ENCODE assay signal across 27 mouse cellular contexts in the genomic region with DNA sequence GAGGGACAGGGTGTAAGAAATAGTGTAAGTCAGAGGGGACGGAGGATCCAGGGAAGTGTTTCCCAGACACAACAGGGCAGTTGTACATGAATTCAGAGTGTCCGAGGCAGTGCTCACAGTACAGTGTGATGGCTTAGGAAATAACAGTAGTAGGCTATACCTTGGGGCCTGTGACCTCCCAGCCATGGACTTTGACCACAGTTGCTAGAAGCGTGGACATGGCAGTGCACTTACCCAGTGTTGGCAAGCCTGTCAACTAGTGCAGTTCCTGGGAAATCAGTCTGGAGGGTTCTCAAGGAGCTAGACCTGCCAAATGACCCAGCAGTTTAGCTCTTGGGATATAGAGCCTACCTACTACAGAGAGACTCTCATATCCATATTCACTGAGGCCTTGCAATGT. TPM values are rescaled to one million over a fixed set of nuclear protein-coding genes. Genes with fewer than 3 reads are reported as not detected.
DNase-seq lines count a peak whose midpoint lies in the region; ATAC-seq and TF ChIP-seq lines count a peak whose summit lies in the region.
"Had no signal": no experiment of that assay in that cellular context is flagged by ENCODE, and none has a peak within 500 bp of the region (broad histone marks: within the 10 kb centered on the region; RNA-seq: fewer than 3 reads in every experiment).

No protein-coding gene starts in this region.

- no peak for TF ChIP-seq POLR2A in kidney, adult 2 months (IDR thresholded peaks at IDR 0.05; ENCODE audit: low read depth, low read length)

- DNase-seq in kidney, adult 2 months, result peak; percentile 82
- peak; percentile 29 to 61 for DNase-seq in kidney, postnatal 25 days
- no peak for DNase-seq in kidney, postnatal 4 days
- peak; percentile 48 to 66 for DNase-seq in kidney, postnatal 36 days
- DNase-seq: adrenal gland, adult 8-10 months; adrenal gland, postnatal 25 days; cerebellum, adult 11-12 months; cerebellum, adult 8-10 months; cerebellum, postnatal 10 days; cerebellum, postnatal 36 days; embryo, embryonic 11 days; gastrocnemius, postnatal 25 days; heart, adult 18-20 months; heart, postnatal 10 days; heart, postnatal 36 days had no signal

- no peak overlapping the region for H3K27ac ChIP-seq in intestine, embryonic 16.5 days (ENCODE audit: low read length)
- no peak overlapping the region for H3K27ac ChIP-seq in intestine, postnatal 0 days (ENCODE audit: low read depth, low read length)
- no peak overlapping the region for H3K27ac ChIP-seq in kidney, adult 2 months (ENCODE audit: insufficient read depth, low read depth, low read length)
- no peak overlapping the region for H3K27ac ChIP-seq in kidney, embryonic 14.5 days (ENCODE audit: low read depth, low read length)
- H3K27ac ChIP-seq: embryonic facial prominence, embryonic 10.5 days; embryonic facial prominence, embryonic 13.5 days; forebrain, embryonic 12.5 days; forebrain, embryonic 15.5 days; heart, embryonic 15.5 days; hindbrain, embryonic 10.5 days had no signal

- H3K4me1 ChIP-seq in intestine, embryonic 16.5 days (ENCODE audit: control insufficient read depth, insufficient read depth, low read length), result no peaks in the 10 kb centered on the region
- H3K4me1 ChIP-seq in intestine, postnatal 0 days (replicated peaks; ENCODE audit: control insufficient read depth, insufficient read depth, low read length), result no peaks in the 10 kb centered on the region
- H3K4me1 ChIP-seq in kidney, adult 2 months (ENCODE audit: control insufficient read depth, insufficient read depth, low read length), result peaks cover 3% of the 10 kb centered on the region; the same call in 1 of the 2 replicates
- no peaks in the 10 kb centered on the region for H3K4me1 ChIP-seq in kidney, embryonic 14.5 days (ENCODE audit: control insufficient read depth, insufficient read depth, low read length)
- H3K4me1 ChIP-seq: embryonic facial prominence, embryonic 10.5 days; embryonic facial prominence, embryonic 13.5 days; forebrain, embryonic 12.5 days; forebrain, embryonic 15.5 days had no signal

- H3K9ac ChIP-seq in intestine, embryonic 16.5 days (ENCODE audit: low read depth, low read length), result no peak overlapping the region
- no peak overlapping the region for H3K9ac ChIP-seq in intestine, postnatal 0 days (ENCODE audit: low read depth, low read length)
- no peak overlapping the region for H3K9ac ChIP-seq in kidney, embryonic 14.5 days (ENCODE audit: low read depth, low read length)
- H3K9ac ChIP-seq: embryonic facial prominence, embryonic 13.5 days; forebrain, embryonic 12.5 days; forebrain, embryonic 15.5 days; heart, embryonic 12.5 days; heart, embryonic 15.5 days had no signal

- peak; percentile 48; the same call in 1 of the 2 replicates for ATAC-seq in intestine, embryonic 16.5 days
- ATAC-seq in intestine, postnatal 0 days, result no peak
- ATAC-seq in kidney, embryonic 14.5 days (ENCODE audit: low FRiP score, low TSS enrichment), result no peak
- ATAC-seq: activated CD4-positive, CD25-positive, alpha-beta regulatory T cell, adult 4 months; forebrain, embryonic 15.5 days had no signal

- H3K4me3 ChIP-seq in intestine, embryonic 16.5 days (ENCODE audit: low read length), result no peak overlapping the region
- H3K4me3 ChIP-seq in intestine, postnatal 0 days (ENCODE audit: low read depth, low read length), result no peak overlapping the region
- no peak overlapping the region for H3K4me3 ChIP-seq in kidney, adult 2 months (ENCODE audit: insufficient read depth, low read depth, low read length)
- H3K4me3 ChIP-seq in kidney, embryonic 14.5 days (ENCODE audit: low read length), result no peak overlapping the region
- H3K4me3 ChIP-seq: embryonic facial prominence, embryonic 10.5 days; embryonic facial prominence, embryonic 13.5 days; erythroblast, embryonic 14.5 days; forebrain, embryonic 12.5 days; forebrain, embryonic 15.5 days; heart, embryonic 12.5 days; heart, embryonic 15.5 days; hindbrain, embryonic 10.5 days had no signal

- peaks cover 6% of the 10 kb centered on the region; the same call in 1 of the 2 replicates for H3K36me3 ChIP-seq in intestine, embryonic 16.5 days (ENCODE audit: control insufficient read depth, insufficient read depth, low read length)
- peaks cover 60% of the 10 kb centered on the region for H3K36me3 ChIP-seq in intestine, postnatal 0 days (ENCODE audit: control insufficient read depth, insufficient read depth)
- no peaks in the 10 kb centered on the region; the same call in 1 of the 2 replicates for H3K36me3 ChIP-seq in kidney, adult 2 months (ENCODE audit: control insufficient read depth, insufficient read depth, low read length)
- peaks cover 22% of the 10 kb centered on the region; the same call in 1 of the 2 replicates for H3K36me3 ChIP-seq in kidney, embryonic 14.5 days (ENCODE audit: control insufficient read depth, insufficient read depth, low read length)

- no peaks in the 10 kb centered on the region for H3K27me3 ChIP-seq in intestine, embryonic 16.5 days (replicated peaks; ENCODE audit: control insufficient read depth, insufficient read depth, low read length)
- no peaks in the 10 kb centered on the region for H3K27me3 ChIP-seq in intestine, postnatal 0 days (replicated peaks; ENCODE audit: control insufficient read depth, insufficient read depth, low read length)
- H3K27me3 ChIP-seq in kidney, adult 2 months (replicated peaks; ENCODE audit: control insufficient read depth, insufficient read depth, low read length), result no peaks in the 10 kb centered on the region
- no peaks in the 10 kb centered on the region for H3K27me3 ChIP-seq in kidney, embryonic 14.5 days (ENCODE audit: control insufficient read depth, insufficient read depth, low read length)
- H3K27me3 ChIP-seq: embryonic facial prominence, embryonic 13.5 days; forebrain, embryonic 12.5 days; forebrain, embryonic 15.5 days; heart, embryonic 12.5 days; heart, embryonic 15.5 days had no signal

- H3K4me2 ChIP-seq in intestine, embryonic 16.5 days (ENCODE audit: low read depth, low read length), result no peak overlapping the region
- H3K4me2 ChIP-seq in intestine, postnatal 0 days (replicated peaks; ENCODE audit: low read depth), result no peak overlapping the region
- H3K4me2 ChIP-seq in kidney, embryonic 14.5 days (replicated peaks; ENCODE audit: low read depth, low read length), result no peak overlapping the region
- H3K4me2 ChIP-seq: embryonic facial prominence, embryonic 13.5 days; forebrain, embryonic 12.5 days; forebrain, embryonic 15.5 days; heart, embryonic 12.5 days; heart, embryonic 15.5 days had no signal

- H3K9me3 ChIP-seq in intestine, embryonic 16.5 days (ENCODE audit: control insufficient read depth, low read length), result no peaks in the 10 kb centered on the region
- H3K9me3 ChIP-seq in intestine, postnatal 0 days (ENCODE audit: control insufficient read depth), result no peaks in the 10 kb centered on the region
- no peaks in the 10 kb centered on the region for H3K9me3 ChIP-seq in kidney, embryonic 14.5 days (ENCODE audit: control insufficient read depth, low read length)
- H3K9me3 ChIP-seq: embryonic facial prominence, embryonic 10.5 days; embryonic facial prominence, embryonic 13.5 days; forebrain, embryonic 12.5 days; forebrain, embryonic 15.5 days; heart, embryonic 12.5 days; heart, embryonic 15.5 days; hindbrain, embryonic 10.5 days had no signal

- 97% methylated on average over 3 of the region's 3 CpGs for whole genome bisulfite sequencing in intestine, embryonic 16.5 days
- 76% methylated on average over 3 of the region's 3 CpGs for WGBS in intestine, postnatal 0 days
- WGBS in kidney, adult 2 months, result 72% methylated on average over 3 of the region's 3 CpGs
- 92% methylated on average over 3 of the region's 3 CpGs for WGBS in kidney, embryonic 14.5 days

- no peak for TF ChIP-seq CTCF in intestine, postnatal 0 days (IDR thresholded peaks at IDR 0.05; ENCODE audit: low read depth)
- no peak for TF ChIP-seq CTCF in kidney, adult 2 months (conservative IDR thresholded peaks at IDR 0.05; ENCODE audit: insufficient read depth, insufficient read length, low read depth, low read length)

RNA-seq across cellular contexts. Expression of gene Iqck, which starts 39.3 kb away (rescaled TPM):
- polyA plus RNA-seq in intestine, embryonic 16.5 days (2015; fragmentation: Nextera tagmentation; extraction: Ambion mirVana), result 1.5 and 1.7 TPM in 2 replicates
- 0.83 and 1.1 TPM in 2 replicates for polyA plus RNA-seq in intestine, postnatal 0 days (2015; fragmentation: Nextera tagmentation; extraction: Ambion mirVana)
- 1.6 and 2.0 TPM in 2 replicates for polyA plus RNA-seq in kidney, adult 2 months (2012; rRNA removed)
- 3.0 and 4.2 TPM in 2 replicates for polyA plus RNA-seq in kidney, embryonic 14.5 days (2014; fragmentation: Nextera tagmentation; extraction: Ambion mirVana)

RNA-seq across cellular contexts. Expression of gene Knop1, which starts 39.8 kb away (rescaled TPM):
- 70.8 and 77.7 TPM in 2 replicates for polyA plus RNA-seq in intestine, embryonic 16.5 days (2015; fragmentation: Nextera tagmentation; extraction: Ambion mirVana)
- polyA plus RNA-seq in intestine, postnatal 0 days (2015; fragmentation: Nextera tagmentation; extraction: Ambion mirVana), result 35.8 and 40.0 TPM in 2 replicates
- 10.0 and 11.8 TPM in 2 replicates for polyA plus RNA-seq in kidney, adult 2 months (2012; rRNA removed)
- 144 and 171 TPM in 2 replicates for polyA plus RNA-seq in kidney, embryonic 14.5 days (2014; fragmentation: Nextera tagmentation; extraction: Ambion mirVana)

Comparison
In these comparisons a context has a peak if more than half of its experiments do, and no peak if none do; other contexts are left out.
1. DNase-seq: peak in kidney, adult 2 months (single experiment), kidney, postnatal 25 days (2 of 2) and kidney, postnatal 36 days (2 of 2); none in kidney, postnatal 4 days (0 of 2).